ENCODE assay signal across 13 mouse cellular contexts in genomic region chr13:23475658-23476057, GRCm38 (mm10). TPM values are rescaled to one million over a fixed set of nuclear protein-coding genes. Genes with fewer than 3 reads are reported as not detected.
A peak's percentile ranks its signal among the peaks of the same experiment; 100 is the strongest.
DNase-seq lines count a peak whose midpoint lies in the region; ATAC-seq and TF ChIP-seq lines count a peak whose summit lies in the region.
"Had no signal": no experiment of that assay in that cellular context is flagged by ENCODE, and none has a peak within 500 bp of the region (broad histone marks: within the 10 kb centered on the region; RNA-seq: fewer than 3 reads in every experiment).

No protein-coding gene starts in this region.

- no peaks in the 10 kb centered on the region for H3K4me1 ChIP-seq in lung, postnatal 0 days (ENCODE audit: insufficient read depth, low read depth, low read length)
- no peaks in the 10 kb centered on the region for H3K4me1 ChIP-seq in hindbrain, embryonic 11.5 days (replicated peaks; ENCODE audit: control insufficient read depth, insufficient read depth, low read length)
- no peaks in the 10 kb centered on the region for H3K4me1 ChIP-seq in neural tube, embryonic 14.5 days (ENCODE audit: control insufficient read depth, insufficient read depth, low read length)
- H3K4me1 ChIP-seq: limb, embryonic 12.5 days had no signal

- TF ChIP-seq EP300 in lung, postnatal 0 days (IDR thresholded peaks at IDR 0.05): no peak

- peak; percentile 30; the same call in 1 of the 2 replicates for ATAC-seq in lung, postnatal 0 days
- ATAC-seq in hindbrain, embryonic 11.5 days (ENCODE audit: low FRiP score): peak; percentile 51; the same call in 1 of the 2 replicates
- peak; percentile 44 for ATAC-seq in neural tube, embryonic 14.5 days (ENCODE audit: low read depth)

- no peak for TF ChIP-seq CTCF in lung, postnatal 0 days (IDR thresholded peaks at IDR 0.05)

- H3K4me2 ChIP-seq in lung, postnatal 0 days (replicated peaks; ENCODE audit: low read depth, low read length): no peak overlapping the region
- H3K4me2 ChIP-seq in hindbrain, embryonic 11.5 days (replicated peaks; ENCODE audit: low read depth, low read length): no peak overlapping the region
- no peak overlapping the region for H3K4me2 ChIP-seq in neural tube, embryonic 14.5 days (ENCODE audit: low read depth, low read length)
- H3K4me2 ChIP-seq: limb, embryonic 12.5 days had no signal

- no peaks in the 10 kb centered on the region for H3K9me3 ChIP-seq in lung, postnatal 0 days (ENCODE audit: low read length)
- H3K9me3 ChIP-seq in hindbrain, embryonic 11.5 days (ENCODE audit: control insufficient read depth, low read length): no peaks in the 10 kb centered on the region
- H3K9me3 ChIP-seq in neural tube, embryonic 14.5 days (ENCODE audit: control insufficient read depth, low read length): no peaks in the 10 kb centered on the region
- H3K9me3 ChIP-seq: limb, embryonic 12.5 days had no signal

- DNase-seq in gastrocnemius, postnatal 10 days: peak; percentile 34
- no peak for DNase-seq in gastrocnemius, postnatal 36 days
- no peak for DNase-seq in lung, postnatal 0 days (ENCODE audit: low spot score)
- no peak for DNase-seq in lung, postnatal 36 days
- DNase-seq in hindbrain, embryonic 11.5 days (ENCODE audit: low spot score): peak; percentile 40
- DNase-seq in right cerebral cortex, adult 18-20 months: no peak
- DNase-seq in urinary bladder, postnatal 14 days (ENCODE audit: low spot score): no peak
- DNase-seq: kidney, postnatal 36 days; right cerebral cortex, postnatal 25 days had no signal

- intact Hi-C loops in gastrocnemius, postnatal 36 days (cut with DNase I): no loop called here

- no peaks in the 10 kb centered on the region for H3K27me3 ChIP-seq in lung, postnatal 0 days (replicated peaks; ENCODE audit: insufficient read depth, low read length)
- no peaks in the 10 kb centered on the region for H3K27me3 ChIP-seq in hindbrain, embryonic 11.5 days (ENCODE audit: control insufficient read depth, insufficient read depth, low read length)
- H3K27me3 ChIP-seq in neural tube, embryonic 14.5 days (ENCODE audit: control insufficient read depth, insufficient read depth, low read length): no peaks in the 10 kb centered on the region
- H3K27me3 ChIP-seq: limb, embryonic 12.5 days had no signal

- no peak overlapping the region for H3K27ac ChIP-seq in lung, postnatal 0 days (ENCODE audit: low read length)
- H3K27ac ChIP-seq in hindbrain, embryonic 11.5 days (ENCODE audit: low read depth, low read length): no peak overlapping the region
- H3K27ac ChIP-seq in neural tube, embryonic 14.5 days (ENCODE audit: low read depth, low read length): no peak overlapping the region
- H3K27ac ChIP-seq: limb, embryonic 12.5 days had no signal

- 20% methylated on average over 2 of the region's 2 CpGs for WGBS in lung, postnatal 0 days
- WGBS in hindbrain, embryonic 11.5 days: 7% methylated on average over 2 of the region's 2 CpGs
- 28% methylated on average over 2 of the region's 2 CpGs for WGBS in neural tube, embryonic 14.5 days

- no peak overlapping the region for H3K9ac ChIP-seq in lung, postnatal 0 days (replicated peaks; ENCODE audit: low read depth)
- 0 out of 2 replicates have a peak overlapping the region, but pooled peaks have one; percentile 28 for H3K9ac ChIP-seq in hindbrain, embryonic 11.5 days (ENCODE audit: low read depth, low read length)
- no peak overlapping the region for H3K9ac ChIP-seq in neural tube, embryonic 14.5 days (replicated peaks; ENCODE audit: low read depth, low read length)
- H3K9ac ChIP-seq: limb, embryonic 12.5 days had no signal

- no peak overlapping the region for H3K4me3 ChIP-seq in lung, postnatal 0 days (ENCODE audit: low read depth, low read length)
- no peak overlapping the region for H3K4me3 ChIP-seq in hindbrain, embryonic 11.5 days (ENCODE audit: low read depth, low read length)
- H3K4me3 ChIP-seq in neural tube, embryonic 14.5 days (ENCODE audit: low read depth, low read length): no peak overlapping the region
- H3K4me3 ChIP-seq: limb, embryonic 12.5 days had no signal

- H3K36me3 ChIP-seq in lung, postnatal 0 days (ENCODE audit: insufficient read depth, low read length): no peaks in the 10 kb centered on the region
- no peaks in the 10 kb centered on the region for H3K36me3 ChIP-seq in hindbrain, embryonic 11.5 days (ENCODE audit: control insufficient read depth, insufficient read depth, low read length)
- no peaks in the 10 kb centered on the region for H3K36me3 ChIP-seq in neural tube, embryonic 14.5 days (ENCODE audit: control insufficient read depth, insufficient read depth, low read length)
- H3K36me3 ChIP-seq: limb, embryonic 12.5 days had no signal

RNA-seq across cellular contexts. Expression of gene Btn1a1, which starts 10.0 kb away (rescaled TPM):
- not detected for total RNA-seq in gastrocnemius, postnatal 10 days (2021)
- not detected for total RNA-seq in gastrocnemius, postnatal 36 days (2021)
- 0.14 and 0.21 TPM in 2 replicates for polyA plus RNA-seq in lung, postnatal 0 days (2015; fragmentation: Nextera tagmentation; extraction: Ambion mirVana)
- polyA plus RNA-seq in hindbrain, embryonic 11.5 days (2014; fragmentation: Nextera tagmentation; extraction: Ambion mirVana): not detected in 2 replicates
- polyA plus RNA-seq in neural tube, embryonic 14.5 days (2014; fragmentation: Nextera tagmentation; extraction: Ambion mirVana): 0.17 TPM in 1 of 2 replicates, not detected in the other
- total RNA-seq: gastrocnemius, postnatal 4 days had no signal
- polyA plus RNA-seq: C2C12 had no signal

RNA-seq across cellular contexts. Expression of gene Btn2a2, which starts 13.0 kb away (rescaled TPM):
- under 1 TPM in 1 of 2 experiments, not detected in 1; 0.11 TPM for total RNA-seq in gastrocnemius, postnatal 10 days (2021)
- total RNA-seq in gastrocnemius, postnatal 36 days (2021): not detected
- polyA plus RNA-seq in lung, postnatal 0 days (2015; fragmentation: Nextera tagmentation; extraction: Ambion mirVana): 0.06 and 0.07 TPM in 2 replicates
- 0.15 and 0.18 TPM in 2 replicates for polyA plus RNA-seq in hindbrain, embryonic 11.5 days (2014; fragmentation: Nextera tagmentation; extraction: Ambion mirVana)
- not detected in 2 replicates for polyA plus RNA-seq in neural tube, embryonic 14.5 days (2014; fragmentation: Nextera tagmentation; extraction: Ambion mirVana)

RNA-seq across cellular contexts. Expression of gene Abt1, which starts 52.0 kb away (rescaled TPM):
- total RNA-seq in gastrocnemius, postnatal 10 days (2021): 1 to 10 TPM; 4.8 to 5.3 TPM
- 1 to 10 TPM; 3.2 to 3.3 TPM for total RNA-seq in gastrocnemius, postnatal 36 days (2021)
- polyA plus RNA-seq in lung, postnatal 0 days (2015; fragmentation: Nextera tagmentation; extraction: Ambion mirVana): 8.4 and 8.7 TPM in 2 replicates
- 12.1 and 13.4 TPM in 2 replicates for polyA plus RNA-seq in hindbrain, embryonic 11.5 days (2014; fragmentation: Nextera tagmentation; extraction: Ambion mirVana)
- 8.8 and 9.5 TPM in 2 replicates for polyA plus RNA-seq in neural tube, embryonic 14.5 days (2014; fragmentation: Nextera tagmentation; extraction: Ambion mirVana)

RNA-seq across cellular contexts. Expression of gene Hist1h4h, which starts 55.2 kb away (rescaled TPM):
- 100 to 1,000 TPM; 473 to 507 TPM for total RNA-seq in gastrocnemius, postnatal 10 days (2021)
- 100 to 1,000 TPM; 130 to 153 TPM for total RNA-seq in gastrocnemius, postnatal 36 days (2021)
- polyA plus RNA-seq in lung, postnatal 0 days (2015; fragmentation: Nextera tagmentation; extraction: Ambion mirVana): 5.5 and 7.0 TPM in 2 replicates
- polyA plus RNA-seq in hindbrain, embryonic 11.5 days (2014; fragmentation: Nextera tagmentation; extraction: Ambion mirVana): 4.7 TPM in 2 replicates
- polyA plus RNA-seq in neural tube, embryonic 14.5 days (2014; fragmentation: Nextera tagmentation; extraction: Ambion mirVana): 1.7 and 2.1 TPM in 2 replicates

RNA-seq across cellular contexts. Expression of gene Hist1h2af, which starts 58.0 kb away (rescaled TPM):
- total RNA-seq in gastrocnemius, postnatal 10 days (2021): 100 to 1,000 TPM; 189 to 190 TPM
- total RNA-seq in gastrocnemius, postnatal 36 days (2021): 10 to 100 TPM in 1 of 2 experiments, 1 to 10 TPM in 1; 7.7 to 11.5 TPM
- 1.3 and 1.7 TPM in 2 replicates for polyA plus RNA-seq in lung, postnatal 0 days (2015; fragmentation: Nextera tagmentation; extraction: Ambion mirVana)
- polyA plus RNA-seq in hindbrain, embryonic 11.5 days (2014; fragmentation: Nextera tagmentation; extraction: Ambion mirVana): 3.6 and 8.4 TPM in 2 replicates
- not detected in 2 replicates for polyA plus RNA-seq in neural tube, embryonic 14.5 days (2014; fragmentation: Nextera tagmentation; extraction: Ambion mirVana)

Comparison
In these comparisons a context has a peak if more than half of its experiments do, and no peak if none do; other contexts are left out.
1. DNase-seq: peak in gastrocnemius, postnatal 10 days (single experiment) and hindbrain, embryonic 11.5 days (single experiment); none in gastrocnemius, postnatal 36 days (0 of 2), lung, postnatal 0 days (single experiment), lung, postnatal 36 days (single experiment), right cerebral cortex, adult 18-20 months (single experiment) and urinary bladder, postnatal 14 days (single experiment).
2. Peak in every context shown above with its lines, with median percentiles within 50 percentile points of each other: ATAC-seq.